Mouse (Mus musculus) heart, postnatal 14 days (tissue): Measurements from ENCODE around the gene Vmn2r68. TPM values are rescaled to one million over a fixed set of nuclear protein-coding genes. Genes with fewer than 3 reads are reported as not detected.

Experiments used
- DNase-seq, 2 experiments: peaks; one replicate each; pipeline ENCODE4 v3.0.0; 2021 to 2022
- intact Hi-C: fragments of 180-260 bp; cut with DNase I; formaldehyde crosslinking; loops from one replicate; pipeline ENCODE4 v1.15.1; 2025
- long read RNA-seq, 2 experiments: library from polyadenylated mRNA; stranded (forward); transcript quantifications; one replicate each; pipeline ENCODE4 v2.0.0; 2021
- total RNA-seq, 2 experiments: library from RNA; stranded (reverse); gene quantifications; 2 replicates each; pipeline ENCODE4 v1.2.3; 2021

Vmn2r68 gene
- total RNA-seq: not detected
- long read RNA-seq, experiment 1: 0 reads
- long read RNA-seq, experiment 2: 0 reads

DNA sequence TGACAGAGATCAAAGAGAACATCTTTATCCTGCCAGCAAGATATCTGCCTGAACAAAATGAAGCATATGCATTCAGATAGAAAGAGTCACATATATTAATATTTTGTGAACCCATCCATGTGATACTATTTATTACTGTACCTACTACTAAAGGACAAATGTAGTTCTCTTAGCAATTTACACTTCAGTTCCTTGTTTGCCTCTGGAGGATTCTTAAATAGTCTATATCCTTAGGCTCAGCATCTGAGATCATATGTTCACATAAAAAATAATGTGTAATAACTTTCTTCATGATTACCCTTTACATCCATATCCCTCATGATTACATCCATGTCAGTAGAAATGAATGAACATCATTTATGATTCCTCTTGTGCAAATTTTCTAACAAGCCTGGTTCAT, at the start of gene Vmn2r68:
Vmn2r68 (minus strand) TSS at position 101 of the 400 bp plus-strand sequence.
- DNase-seq: no peak
- intact Hi-C loops: no loop called here

Other genes with a start within 250 kb of the Vmn2r68 start
- not detected for gene Vmn2r66, start 225.5 kb downstream of the Vmn2r68 start, total RNA-seq
- gene Vmn2r67, start 81.8 kb downstream of the Vmn2r68 start, total RNA-seq: not detected
- not detected for gene Vmn2r69, start 178.1 kb upstream of the Vmn2r68 start, total RNA-seq